Mouse (Mus musculus) heart, postnatal 0 days (tissue): ENCODE results near the gene Mecr. TPM values are rescaled to one million over a fixed set of nuclear protein-coding genes. Genes with fewer than 3 reads are reported as not detected.

Experiments
- ATAC-seq: fragments of 200-750 bp; cut with Nextera tagmentation; 2 replicates; pipeline ENCODE4 v1.8.0; 2017; ENCODE audit warnings: low read depth, moderate number of reproducible peaks, moderate library complexity; ENCODE audit not compliant: insufficient read depth
- DNase-seq: peaks from one replicate; pipeline ENCODE4 v3.0.0-alpha.2; 2016; ENCODE audit warnings: low spot score
- H3K27ac ChIP-seq: fragments of 300-500 bp; sonication (generic); 2 replicates; pipeline ENCODE4 v1.5.1; 2014; ENCODE audit warnings: low read depth, mild to moderate bottlenecking
- H3K27me3 ChIP-seq: fragments of 300-500 bp; sonication (generic); 2 replicates; pipeline ENCODE4 v1.6.1; 2014; ENCODE audit warnings: low read length, mixed read lengths; ENCODE audit not compliant: control insufficient read depth, insufficient read depth
- H3K36me3 ChIP-seq: fragments of 300-500 bp; sonication (generic); replicated peaks from 2 replicates; pipeline ENCODE4 v1.6.1; 2014; ENCODE audit warnings: low read length, mixed read lengths; ENCODE audit not compliant: control insufficient read depth, insufficient read depth
- H3K4me1 ChIP-seq: fragments of 300-500 bp; sonication (generic); 2 replicates; pipeline ENCODE4 v1.6.1; 2014; ENCODE audit warnings: antibody characterized with exemption; ENCODE audit not compliant: control insufficient read depth, insufficient read depth
- H3K4me2 ChIP-seq: fragments of 300-500 bp; sonication (generic); 2 replicates; pipeline ENCODE4 v1.6.1; 2014; ENCODE audit warnings: low read depth, mild to moderate bottlenecking, low read length, moderate library complexity
- H3K4me3 ChIP-seq: fragments of 300-500 bp; sonication (generic); 2 replicates; pipeline ENCODE4 v1.5.1; 2014; ENCODE audit warnings: low read depth, low read length
- H3K9ac ChIP-seq: fragments of 300-500 bp; sonication (generic); replicated peaks from 2 replicates; pipeline ENCODE4 v1.6.1; 2014; ENCODE audit warnings: low read depth, low read length, mixed read lengths
- H3K9me3 ChIP-seq: fragments of 300-500 bp; sonication (generic); replicated peaks from 2 replicates; pipeline ENCODE4 v1.6.1; 2016; ENCODE audit warnings: low read length; ENCODE audit not compliant: control insufficient read depth
- CTCF ChIP-seq: IDR thresholded peaks from 2 replicates; pipeline ENCODE4 v1.5.1; 2016; ENCODE audit warnings: antibody characterized with exemption, control low read depth, low read depth
- EP300 ChIP-seq: IDR thresholded peaks from 2 replicates; pipeline ENCODE4 v1.6.1; 2016; ENCODE audit warnings: antibody characterized with exemption, low read depth
- WGBS: fragments of 180-500 bp; shearing (Covaris S2); extraction: QIAGEN DNeasy Blood & Tissue Kit; methylation state at CpG from one replicate; pipeline ENCODE4 v1.1.7; 2014; 5-methylcytosine and 5-hydroxymethylcytosine counted together
- polyA plus RNA-seq: library from polyadenylated mRNA; unstranded; fragments of >200 nt; fragmentation: Nextera tagmentation; extraction: Ambion mirVana; gene quantifications from 2 replicates; pipeline ENCODE4 v1.2.1, GENCODE M21; 2015
- total RNA-seq: library from RNA; depleted of rRNA; stranded (reverse); fragments of >200 nt; gene quantifications from 2 replicates; pipeline ENCODE4 v1.2.3, GENCODE M21; 2014; ENCODE audit warnings: low replicate concordance

Gene Mecr
- total and polyA plus RNA-seq, 2 experiments from 2014 or later = 47.3 to 70.5 TPM

GRCm38 (mm10) chr4:131873293-131874168, 30.3 kb downstream of the Mecr start, which contains the start of gene Srsf4:
Gene Srsf4, plus strand, starts transcription at chr4:131873617.
- Histone ChIP-seq H3K36me3 (no peaks in the 10 kb centered on the region), H3K4me2 (peak within 1 kb of the TSS; percentile 82), H3K4me3 (peak within 1 kb of the TSS; percentile 98), H3K4me1 (peaks cover 33% of the 10 kb centered on the region), H3K9ac (peak within 1 kb of the TSS; percentile 100), H3K27ac (peak within 1 kb of the TSS; percentile 100), H3K9me3 (no peaks in the 10 kb centered on the region), H3K27me3 (no peaks in the 10 kb centered on the region)
- DNase-seq = peak; percentile 95
- 1% methylated on average over 83 of the region's 116 CpGs for WGBS
- peak; percentile 96 for ATAC-seq
- no peak for TF ChIP-seq CTCF
- TF ChIP-seq EP300 = peak; percentile 73

GRCm38 (mm10) chr4:131874169-131874536, 30.9 kb downstream of the Mecr start:
- ATAC-seq (peak; percentile 7), DNase-seq (peak; percentile 47)
- Histone ChIP-seq H3K4me3 (peak overlapping the region; percentile 98), H3K27ac (peak overlapping the region; percentile 100), H3K4me2 (peak overlapping the region; percentile 82), H3K4me1 (peaks cover 37% of the 10 kb centered on the region), H3K27me3 (no peaks in the 10 kb centered on the region), H3K9me3 (no peaks in the 10 kb centered on the region), H3K9ac (peak overlapping the region; percentile 100), H3K36me3 (no peaks in the 10 kb centered on the region)
- under 1% methylated on average over 20 of the region's 20 CpGs for WGBS
- TF ChIP-seq CTCF = no peak
- no peak for TF ChIP-seq EP300

- Histone ChIP-seq H3K4me1 (peaks cover 41% of the 10 kb centered on the region), H3K9ac (peak overlapping the region; percentile 100), H3K27me3 (no peaks in the 10 kb centered on the region), H3K9me3 (no peaks in the 10 kb centered on the region), H3K36me3 (no peaks in the 10 kb centered on the region), H3K4me3 (peak overlapping the region; percentile 98), H3K27ac (peak overlapping the region; percentile 100), H3K4me2 (peak overlapping the region; percentile 82)
- no peak for ATAC-seq
- DNase-seq = no peak
- WGBS = 1% methylated on average over 11 of the region's 11 CpGs
- no peak for TF ChIP-seq CTCF
- TF ChIP-seq EP300 = no peak
These were observed 31.3 kb downstream of the Mecr start for GRCm38 (mm10) chr4:131874567-131874966.

- H3K27me3 ChIP-seq = no peaks in the 10 kb centered on the region
- TF ChIP-seq EP300 (no peak), CTCF (no peak)
- H3K4me3 ChIP-seq = peak overlapping the region; percentile 98; the same call in 1 of the 2 replicates
- H3K9ac ChIP-seq = peak overlapping the region; percentile 100
- 32% methylated on average over 3 of the region's 3 CpGs for WGBS
- peaks cover 48% of the 10 kb centered on the region for H3K4me1 ChIP-seq
- no peak overlapping the region for H3K27ac ChIP-seq
- H3K36me3 ChIP-seq = no peaks in the 10 kb centered on the region
- DNase-seq = no peak
- H3K4me2 ChIP-seq = peak overlapping the region; percentile 82
- ATAC-seq = no peak
- H3K9me3 ChIP-seq = no peaks in the 10 kb centered on the region
These were observed 32.0 kb downstream of the Mecr start for GRCm38 (mm10) chr4:131875242-131875641.

- Histone ChIP-seq H3K27ac (no peak overlapping the region), H3K4me3 (no peak overlapping the region), H3K9ac (no peak overlapping the region), H3K4me1 (peaks cover 52% of the 10 kb centered on the region), H3K4me2 (peak overlapping the region; percentile 82; the same call in 1 of the 2 replicates), H3K9me3 (no peaks in the 10 kb centered on the region), H3K36me3 (no peaks in the 10 kb centered on the region), H3K27me3 (no peaks in the 10 kb centered on the region)
- no peak for ATAC-seq
- DNase-seq = no peak
- TF ChIP-seq CTCF = no peak
- no peak for TF ChIP-seq EP300
- WGBS = 53% methylated on average over 2 of the region's 2 CpGs
These were observed 33.6 kb downstream of the Mecr start for GRCm38 (mm10) chr4:131876836-131877235.
